Mouse (Mus musculus) adrenal gland, postnatal 10 days (tissue): ENCODE data around the gene Gm6583. TPM values are rescaled to one million over a fixed set of nuclear protein-coding genes. Genes with fewer than 3 reads are reported as not detected.

ENCODE experiments used
- DNase-seq: peaks from one replicate; pipeline ENCODE4 v3.0.0; 2021; ENCODE audit warnings: mixed read lengths
- total RNA-seq, 2 experiments: library from RNA; stranded (reverse); gene quantifications; 2 replicates each; pipeline ENCODE4 v1.2.3; 2021

Gm6583 gene
- total RNA-seq, 2 experiments from 2014 or later: 0.15 to 0.18 TPM

GRCm38 (mm10) chr5:112367929-112368328 lies 12.1 kb upstream of the Gm6583 start:
- DNase-seq: no peak

- no peak for DNase-seq
These were observed 11.5 kb upstream of the Gm6583 start for GRCm38 (mm10) chr5:112367338-112367737.

- no peak for DNase-seq
These were observed 11.0 kb upstream of the Gm6583 start for GRCm38 (mm10) chr5:112366879-112367278.

- no peak for DNase-seq
These were observed 8.5 kb upstream of the Gm6583 start for GRCm38 (mm10) chr5:112364184-112364797.

- DNase-seq: no peak
These were observed 4.2 kb upstream of the Gm6583 start for GRCm38 (mm10) chr5:112360077-112360476.

- DNase-seq: no peak
These were observed 3.7 kb upstream of the Gm6583 start for GRCm38 (mm10) chr5:112359520-112359919.

DNA sequence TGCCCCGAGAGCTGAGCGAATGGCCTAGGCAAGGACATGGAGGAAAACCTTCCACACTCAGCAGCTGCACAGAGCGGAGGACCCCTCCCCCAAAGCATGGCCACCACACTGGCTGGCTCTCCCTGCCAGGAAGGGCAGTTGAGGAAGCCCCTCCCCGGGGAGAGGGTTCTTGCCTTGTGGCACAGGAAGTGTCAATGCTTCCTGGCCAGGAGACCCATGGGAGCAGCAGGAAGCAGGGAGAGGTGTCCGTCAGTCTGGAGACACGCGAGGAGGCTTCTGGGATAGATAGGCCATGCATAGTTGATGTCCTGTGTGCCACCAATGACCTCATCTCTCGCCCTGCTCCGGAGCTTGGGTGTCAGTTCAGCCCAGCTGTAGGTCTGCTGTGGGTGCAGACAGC lies 489 bp upstream of the Gm6583 start:
- peak; percentile 26 for DNase-seq

- DNase-seq: no peak
These were observed 340 bp downstream of the Gm6583 start for GRCm38 (mm10) chr5:112355493-112355892.

- no peak for DNase-seq
These were observed 6.7 kb downstream of the Gm6583 start for GRCm38 (mm10) chr5:112349169-112349568.

DNA sequence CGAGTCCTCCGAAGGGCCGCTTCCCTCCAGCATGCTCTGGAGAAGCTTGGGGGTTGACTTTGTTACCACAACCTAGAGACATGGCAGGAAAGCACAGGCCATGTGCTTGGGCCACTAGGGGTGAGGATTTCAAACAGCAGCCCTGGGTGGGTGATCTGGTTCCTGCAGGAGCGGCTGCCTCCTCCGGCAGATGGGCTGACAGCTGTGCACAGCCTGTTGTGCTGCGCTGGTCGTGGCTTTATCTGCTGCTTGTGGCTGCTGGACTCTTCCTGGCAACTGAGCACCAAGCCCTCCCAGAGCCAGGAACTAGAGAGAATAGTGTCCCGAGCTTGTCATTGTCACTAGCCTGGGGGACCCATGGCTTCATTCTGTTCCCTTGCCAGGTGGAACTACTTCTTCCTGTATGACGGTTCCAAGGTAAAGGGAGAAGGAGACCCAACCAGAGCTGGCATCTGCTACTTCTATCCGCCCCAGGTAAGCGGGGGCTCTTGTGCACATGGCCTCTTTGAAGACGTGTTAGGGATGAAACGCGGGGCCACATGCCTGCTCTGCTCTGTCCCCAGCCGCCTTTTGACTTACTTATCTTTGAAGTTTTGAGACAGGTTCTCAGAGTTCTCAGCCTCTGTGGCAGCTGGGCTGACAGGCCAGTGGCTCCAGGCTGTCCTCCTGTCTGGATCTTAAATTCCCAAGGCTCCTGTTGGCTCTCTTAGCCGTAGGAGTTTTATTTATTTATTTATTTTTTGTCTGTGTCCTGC lies 9.4 kb downstream of the Gm6583 start:
- DNase-seq: no peak

DNA sequence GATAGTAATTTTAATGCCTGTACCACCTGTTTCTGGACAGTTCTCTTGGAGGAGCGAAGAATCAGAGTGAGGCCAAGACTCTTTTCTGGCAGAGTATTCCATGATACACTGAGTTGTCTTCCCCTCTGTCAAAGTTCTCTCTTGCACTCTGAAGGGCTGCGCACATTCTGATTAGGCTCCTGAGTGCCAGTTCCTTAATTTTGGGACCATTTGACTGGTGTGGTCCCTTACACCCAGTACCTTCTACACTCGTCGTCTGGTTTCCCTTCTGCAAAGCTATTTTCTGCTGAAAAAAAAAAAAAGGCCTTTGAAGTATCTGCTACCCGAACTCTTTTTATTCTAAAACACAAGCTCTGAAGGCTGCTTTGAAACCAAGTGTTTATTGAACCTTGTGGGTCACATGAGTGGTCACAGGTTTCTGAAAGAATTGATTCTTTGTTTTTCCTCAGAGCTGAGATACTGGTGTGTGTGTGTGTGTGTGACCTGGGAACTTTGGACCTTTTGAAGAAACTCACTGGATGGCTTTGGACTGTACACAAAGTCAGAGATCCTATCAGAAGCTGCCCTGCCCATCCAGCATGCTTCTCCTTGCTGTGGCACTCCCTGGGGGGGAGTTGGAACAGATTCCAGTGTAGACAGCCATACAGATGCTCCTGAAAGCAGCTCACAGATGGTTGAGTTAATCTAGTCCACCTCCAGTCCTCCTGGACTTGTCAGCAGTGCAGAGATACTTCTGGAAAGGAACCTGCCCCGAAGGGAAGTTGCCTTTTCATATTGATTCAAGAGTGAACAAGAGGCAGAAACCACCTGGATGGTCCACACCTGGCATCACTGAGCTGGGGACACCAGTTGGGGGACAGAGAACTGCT lies 11.5 kb downstream of the Gm6583 start:
- no peak for DNase-seq

GRCm38 (mm10) chr5:112343205-112343595 lies 12.6 kb downstream of the Gm6583 start:
- DNase-seq: no peak

GRCm38 (mm10) chr5:112342463-112343204 lies 13.2 kb downstream of the Gm6583 start, which contains the start of the genes Srrd and Hps4:
Gene Srrd, minus strand, starts transcription at chr5:112343040.
Gene Hps4, plus strand, starts transcription at chr5:112343083.
- peak; percentile 94 for DNase-seq

- no peak for DNase-seq
These were observed 16.6 kb downstream of the Gm6583 start for GRCm38 (mm10) chr5:112339215-112339614.

- DNase-seq: no peak
These were observed 18.8 kb downstream of the Gm6583 start for GRCm38 (mm10) chr5:112337004-112337403.

- peak; percentile 74 for DNase-seq
These were observed 20.4 kb downstream of the Gm6583 start for GRCm38 (mm10) chr5:112335473-112335872.

- DNase-seq: no peak
These were observed 25.8 kb downstream of the Gm6583 start for GRCm38 (mm10) chr5:112329805-112330564.

DNA sequence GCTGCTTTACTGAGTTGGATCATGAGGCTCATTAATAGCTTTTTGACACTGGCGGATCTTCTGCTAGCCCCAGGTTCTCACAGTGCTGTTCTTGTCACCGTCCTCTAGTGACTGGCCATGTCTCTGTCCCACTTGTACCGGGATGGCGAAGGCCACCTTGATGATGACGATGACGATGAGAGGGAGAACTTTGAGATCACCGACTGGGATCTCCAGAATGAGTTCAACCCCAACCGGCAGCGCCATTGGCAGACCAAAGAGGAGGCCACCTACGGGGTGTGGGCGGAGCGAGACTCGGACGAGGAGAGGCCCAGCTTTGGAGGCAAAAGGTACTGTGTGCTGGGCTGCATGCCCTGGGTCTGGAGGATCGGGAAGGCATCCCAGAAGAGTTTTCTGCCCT lies 28.0 kb downstream of the Gm6583 start:
- DNase-seq: no peak

DNA sequence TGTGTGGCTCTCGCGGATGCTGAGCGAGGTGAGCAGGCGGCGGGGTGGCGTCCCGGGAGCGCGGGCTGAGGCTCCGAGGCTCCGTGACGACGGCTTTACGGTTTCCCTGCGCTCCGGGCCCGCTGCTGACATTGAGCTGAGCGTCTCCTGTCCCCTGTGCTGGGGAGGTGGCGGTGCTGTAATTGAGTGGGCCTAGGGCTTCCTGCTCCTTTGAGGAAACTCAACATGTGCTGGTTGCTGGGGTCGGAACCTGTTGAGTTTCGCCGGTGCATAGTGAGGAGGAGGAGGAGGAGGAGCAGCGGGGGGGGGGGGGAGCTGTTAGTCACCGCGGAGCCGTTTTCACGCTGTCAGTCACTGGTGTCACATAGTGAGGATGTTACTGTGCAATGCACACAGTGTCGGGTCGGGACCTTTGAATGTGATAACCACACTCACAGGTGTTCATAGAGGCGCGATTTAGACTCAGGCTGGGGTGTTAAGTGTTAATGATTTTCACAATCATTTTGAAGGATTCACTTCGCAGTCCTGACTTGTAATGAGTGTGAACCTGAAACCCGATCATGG lies 29.3 kb downstream of the Gm6583 start:
- DNase-seq: no peak

DNA sequence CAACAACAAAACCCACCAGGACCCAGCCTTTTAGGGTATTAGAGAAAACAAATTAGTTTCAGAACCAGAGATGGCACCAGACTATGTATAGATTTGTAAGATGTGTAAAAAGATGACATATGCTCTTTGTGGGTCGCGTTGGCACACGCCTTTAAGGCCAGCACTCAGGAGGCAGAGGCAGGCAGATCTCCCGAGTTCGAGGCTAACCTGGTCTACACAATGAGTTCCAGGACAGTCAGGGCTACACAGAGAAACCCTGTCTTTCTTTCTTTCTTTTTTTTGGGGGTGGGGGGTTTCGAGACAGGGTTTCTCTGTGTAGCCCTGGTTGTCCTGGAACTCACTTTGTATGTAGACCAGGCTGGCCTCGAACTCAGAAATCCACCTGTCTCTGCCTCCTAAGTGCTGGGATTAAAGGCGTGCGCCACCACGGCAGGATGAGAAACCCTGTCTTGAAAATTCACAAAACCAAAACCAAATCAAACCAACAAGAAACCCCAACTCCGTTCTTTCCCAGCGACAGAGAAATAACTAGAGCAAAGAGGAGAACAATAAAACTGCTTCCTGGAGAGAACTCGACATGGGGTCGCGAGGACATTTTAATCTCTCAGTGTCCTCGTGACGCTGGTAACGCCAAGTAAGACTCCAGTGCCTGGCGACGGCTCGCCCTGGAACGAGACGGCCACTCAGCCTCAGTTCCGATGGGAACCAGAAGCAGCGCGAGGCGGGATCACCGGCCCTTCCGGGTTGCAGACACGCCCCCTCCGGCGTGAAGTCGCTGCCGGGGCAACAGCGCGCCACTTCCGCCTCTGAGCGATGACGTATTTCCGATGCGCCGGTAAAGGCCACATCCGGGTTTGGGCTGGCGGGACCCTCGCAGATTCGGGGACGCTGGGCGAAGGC lies 30.0 kb downstream of the Gm6583 start, which contains the start of gene Tfip11:
Gene Tfip11, plus strand, starts transcription at position 813 of the 900 bp plus-strand sequence.
- peak; percentile 97 for DNase-seq
